Mouse (Mus musculus): Measurements from ENCODE around the gene Dnlz.
"Not testable (repeated sequence)": the region's sequence is repeated elsewhere in the genome, so short reads cannot be mapped to it uniquely, and the experiment has no call there.

Gene Dnlz

GRCm38 (mm10) chr2:26351358-26352290 is at the start of gene Dnlz:
Gene Dnlz (minus strand): TSS chr2:26352110.
- peak; percentile 92 for DNase-seq (ENCODE audit: low spot score)

GRCm38 (mm10) chr2:26401023-26401422 is 49.1 kb upstream of the Dnlz start:
- no peak for DNase-seq (ENCODE audit: low spot score)

- DNase-seq (ENCODE audit: low spot score) = no peak
Measured at GRCm38 (mm10) chr2:26400296-26400695, 48.4 kb upstream of the Dnlz start.

GRCm38 (mm10) chr2:26399647-26400046 is 47.7 kb upstream of the Dnlz start:
- no peak for DNase-seq (ENCODE audit: low spot score)

GRCm38 (mm10) chr2:26398978-26399377 is 47.1 kb upstream of the Dnlz start:
- no peak for DNase-seq (ENCODE audit: low spot score)

GRCm38 (mm10) chr2:26391617-26392016 is 39.7 kb upstream of the Dnlz start:
- DNase-seq (ENCODE audit: low spot score) = no peak

- DNase-seq (ENCODE audit: low spot score) = no peak
Measured at GRCm38 (mm10) chr2:26390954-26391353, 39.0 kb upstream of the Dnlz start.

GRCm38 (mm10) chr2:26389154-26389690 is 37.3 kb upstream of the Dnlz start, which contains the start of the genes Entr1 and Pmpca:
Gene Entr1 (minus strand): TSS chr2:26389316.
Gene Pmpca (plus strand): TSS chr2:26389339.
- peak; percentile 88 for DNase-seq (ENCODE audit: low spot score)

- DNase-seq (ENCODE audit: low spot score) = peak; percentile 24
Measured at GRCm38 (mm10) chr2:26388682-26389153, 36.8 kb upstream of the Dnlz start.

- DNase-seq (ENCODE audit: low spot score) = no peak
Measured at GRCm38 (mm10) chr2:26387713-26388112, 35.8 kb upstream of the Dnlz start.

- DNase-seq (ENCODE audit: low spot score) = not testable (repeated sequence)
Measured at GRCm38 (mm10) chr2:26380871-26381270, 29.0 kb upstream of the Dnlz start.

- DNase-seq (ENCODE audit: low spot score) = peak; percentile 88
Measured at GRCm38 (mm10) chr2:26380131-26380771, 28.3 kb upstream of the Dnlz start, which contains the start of gene Snapc4. Gene Snapc4 (minus strand): TSS chr2:26380653.

- no peak for DNase-seq (ENCODE audit: low spot score)
Measured at GRCm38 (mm10) chr2:26372396-26372795, 20.5 kb upstream of the Dnlz start.

- DNase-seq (ENCODE audit: low spot score) = no peak
Measured at GRCm38 (mm10) chr2:26368572-26368971, 16.7 kb upstream of the Dnlz start.

- DNase-seq (ENCODE audit: low spot score) = no peak
Measured at GRCm38 (mm10) chr2:26367911-26368310, 16.0 kb upstream of the Dnlz start.

- DNase-seq (ENCODE audit: low spot score) = peak; percentile 77
Measured at GRCm38 (mm10) chr2:26364738-26365465, 13.0 kb upstream of the Dnlz start.

- DNase-seq (ENCODE audit: low spot score) = no peak
Measured at GRCm38 (mm10) chr2:26363481-26363880, 11.6 kb upstream of the Dnlz start.

GRCm38 (mm10) chr2:26362991-26363390 is 11.1 kb upstream of the Dnlz start:
- no peak for DNase-seq (ENCODE audit: low spot score)

- no peak for DNase-seq (ENCODE audit: low spot score)
Measured at GRCm38 (mm10) chr2:26360772-26361171, 8.9 kb upstream of the Dnlz start, which contains the start of gene Card9. Gene Card9 (minus strand): TSS chr2:26360918.

- DNase-seq (ENCODE audit: low spot score) = no peak
Measured at GRCm38 (mm10) chr2:26359983-26360382, 8.1 kb upstream of the Dnlz start.

- no peak for DNase-seq (ENCODE audit: low spot score)
Measured at GRCm38 (mm10) chr2:26358667-26359320, 6.9 kb upstream of the Dnlz start.

All from MN1 (cell line).